Mouse (Mus musculus): Measurements from ENCODE around the gene Osbpl8.
"Not testable (repeated sequence)": the region's sequence is repeated elsewhere in the genome, so short reads cannot be mapped to it uniquely, and the experiment has no call there.

Gene Osbpl8

DNA sequence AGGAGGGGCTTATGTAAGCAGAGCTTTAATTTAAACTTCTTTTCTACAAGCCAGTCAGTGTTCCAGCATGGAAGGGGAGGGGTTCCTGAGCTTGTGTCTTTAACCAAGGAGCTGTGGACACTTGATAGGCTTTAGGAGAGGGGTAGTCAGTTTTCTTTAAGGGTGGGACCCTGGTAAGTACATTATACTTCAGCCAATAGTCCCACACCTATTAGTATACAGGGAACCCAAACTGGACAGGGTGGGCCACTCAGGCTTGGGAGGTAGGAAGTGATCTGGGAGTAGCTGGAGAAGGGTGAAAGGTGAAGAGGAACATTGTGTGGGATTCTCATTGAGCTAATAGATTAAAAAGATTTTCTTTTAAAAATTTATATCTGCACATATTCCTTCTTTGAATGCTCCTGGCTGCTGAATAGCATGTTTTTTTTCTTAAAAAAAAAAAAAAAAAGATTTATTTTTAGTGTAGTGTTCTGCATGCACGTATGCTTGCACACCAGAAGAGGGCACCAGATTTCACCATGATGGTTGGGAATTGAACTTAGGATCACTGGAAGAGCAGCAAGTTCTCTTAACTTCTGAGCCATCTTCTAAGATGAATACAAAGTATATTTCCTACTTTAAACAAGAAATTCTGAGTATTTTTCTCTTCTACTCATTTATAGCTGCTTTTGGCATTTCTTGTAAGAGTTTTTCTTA lies 21.2 kb downstream of the Osbpl8 start:
- no peak for DNase-seq (ENCODE audit: low read depth, low spot score)

DNA sequence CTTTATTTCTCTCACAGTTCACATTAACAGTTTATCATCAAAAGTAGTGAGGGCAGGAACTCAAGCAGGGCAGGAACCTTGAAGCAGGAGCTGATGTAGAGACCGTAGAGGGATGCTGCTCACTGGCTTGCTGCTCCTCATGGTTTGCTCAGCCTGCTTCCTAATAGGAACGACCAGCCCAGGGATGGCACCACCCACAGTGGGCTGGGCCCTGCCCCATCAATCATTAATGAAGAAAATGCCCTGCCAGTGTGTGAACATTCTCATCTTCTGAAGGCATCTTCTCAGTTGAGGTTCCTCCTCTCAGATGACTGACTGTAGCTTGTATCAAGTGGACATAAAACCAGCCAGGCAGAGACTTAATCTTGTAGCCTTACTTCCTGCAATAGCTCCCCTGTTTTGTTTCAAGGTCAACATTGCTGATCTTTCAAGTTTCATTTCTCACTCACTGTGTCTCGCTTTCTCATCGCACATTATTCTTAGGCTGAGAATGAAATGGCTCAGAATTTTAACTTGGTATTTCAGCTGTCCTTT lies 24.5 kb downstream of the Osbpl8 start:
- DNase-seq (ENCODE audit: low read depth, low spot score), result no peak

DNA sequence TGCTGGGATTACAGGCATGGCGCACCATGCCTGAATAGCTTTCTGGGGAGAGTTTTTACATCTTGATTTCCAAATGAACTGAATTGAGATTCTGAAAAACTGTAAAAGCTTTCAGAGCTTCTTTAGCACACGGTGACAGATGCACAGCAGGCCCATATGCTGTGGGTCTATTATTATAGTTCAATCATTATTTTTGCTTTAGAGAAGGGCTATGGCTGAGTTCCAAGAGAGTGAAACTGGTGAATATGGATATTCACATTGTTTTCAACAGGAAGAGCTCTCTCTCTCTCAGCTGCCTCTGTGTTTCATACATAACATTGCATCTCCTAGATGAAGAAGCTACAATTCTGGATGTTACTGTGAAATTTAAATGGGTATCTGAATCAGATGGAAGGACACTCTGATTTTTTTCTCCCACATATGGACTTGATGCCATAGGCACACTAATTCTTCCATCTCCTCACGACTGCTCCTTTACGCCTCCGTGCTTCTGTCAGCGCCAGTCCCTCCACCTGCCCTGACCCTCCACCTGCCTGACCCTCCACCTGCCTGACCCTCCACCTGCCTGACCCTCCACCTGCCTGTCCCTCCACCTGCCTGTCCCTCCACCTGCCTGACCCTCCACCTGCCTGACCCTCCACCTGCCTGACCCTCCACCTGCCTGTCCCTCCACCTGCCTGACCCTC lies 25.7 kb downstream of the Osbpl8 start:
- DNase-seq (ENCODE audit: low read depth, low spot score), result no peak

DNA sequence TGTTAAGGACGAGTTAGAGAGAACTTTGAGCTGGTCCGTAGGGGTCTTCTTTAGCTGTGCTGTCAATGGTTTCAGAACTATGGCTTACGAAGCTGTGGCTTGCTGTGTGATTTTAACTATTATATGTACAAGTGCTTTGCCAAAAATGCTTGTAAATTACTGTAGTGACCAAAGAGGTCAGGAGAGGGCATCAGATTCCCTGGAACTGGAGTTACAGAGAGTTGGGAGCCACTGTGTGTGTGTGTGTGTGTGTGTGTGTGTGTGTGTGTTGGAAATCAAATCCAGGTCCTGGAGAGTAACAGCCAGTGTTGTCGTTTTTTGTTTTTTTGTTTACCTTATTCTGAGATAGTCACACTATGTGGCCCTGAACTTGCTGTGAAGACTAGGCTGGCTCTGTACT lies 29.0 kb downstream of the Osbpl8 start:
- DNase-seq (ENCODE audit: low read depth, low spot score), result no peak

DNA sequence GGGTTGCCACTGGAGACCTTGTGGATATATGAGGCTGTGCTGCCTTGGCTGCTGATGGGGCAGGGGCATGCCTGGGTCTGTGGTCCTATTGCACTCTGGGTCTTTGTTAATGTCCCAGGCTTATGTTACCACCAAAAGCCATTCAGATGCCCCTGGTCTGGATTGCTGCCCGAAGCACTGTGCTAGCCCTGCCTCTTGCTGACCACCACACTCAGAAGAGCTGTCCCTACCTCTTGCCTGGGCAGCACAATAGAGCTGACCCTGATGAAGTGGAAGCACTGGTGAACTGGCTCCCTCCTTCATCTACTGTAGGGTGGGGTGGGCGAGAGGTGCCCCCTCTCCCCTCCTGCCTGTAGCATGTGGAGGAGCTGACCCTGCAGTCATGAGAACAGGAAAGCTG lies 31.6 kb downstream of the Osbpl8 start:
- DNase-seq (ENCODE audit: low read depth, low spot score), result no peak

DNA sequence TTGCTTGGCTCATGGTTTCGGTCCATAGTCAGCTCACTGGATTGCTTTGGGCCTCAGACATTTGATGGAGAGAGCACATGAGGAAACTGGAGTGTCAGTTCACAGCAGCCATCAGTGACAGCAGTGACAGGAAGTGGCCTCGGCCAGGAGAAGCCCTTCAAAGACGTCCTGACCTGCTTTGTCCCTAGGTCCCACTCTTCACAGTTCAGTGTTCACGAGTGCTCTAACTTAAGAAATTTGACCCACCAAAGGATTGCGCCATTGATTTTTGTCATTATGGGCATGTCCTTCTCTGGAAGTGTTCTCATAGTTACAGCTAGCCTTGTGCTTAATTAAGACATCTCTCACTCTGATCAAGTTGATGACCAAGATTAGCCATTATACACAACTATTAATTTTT lies 34.2 kb downstream of the Osbpl8 start:
- DNase-seq (ENCODE audit: low read depth, low spot score), result not testable (repeated sequence)

DNA sequence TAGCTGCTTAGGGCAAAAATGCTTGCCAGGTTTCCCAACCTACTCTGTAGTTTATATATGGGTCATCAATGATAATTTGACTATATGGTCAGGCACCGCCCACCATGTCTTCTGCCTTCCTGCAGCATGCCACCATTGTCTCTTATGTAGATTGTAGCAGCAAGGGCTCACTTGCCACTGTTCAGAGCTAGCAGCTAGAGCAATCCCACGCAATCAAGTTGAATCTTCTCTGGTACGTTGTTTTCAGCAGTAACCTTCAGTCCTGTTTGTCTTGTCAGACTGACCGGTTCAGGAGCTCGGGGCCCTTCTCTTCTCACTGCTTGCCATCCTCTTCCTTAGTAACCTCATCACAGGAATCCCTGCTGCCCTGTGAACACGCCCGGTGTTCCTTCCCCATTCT lies 36.6 kb downstream of the Osbpl8 start:
- DNase-seq (ENCODE audit: low read depth, low spot score), result no peak

DNA sequence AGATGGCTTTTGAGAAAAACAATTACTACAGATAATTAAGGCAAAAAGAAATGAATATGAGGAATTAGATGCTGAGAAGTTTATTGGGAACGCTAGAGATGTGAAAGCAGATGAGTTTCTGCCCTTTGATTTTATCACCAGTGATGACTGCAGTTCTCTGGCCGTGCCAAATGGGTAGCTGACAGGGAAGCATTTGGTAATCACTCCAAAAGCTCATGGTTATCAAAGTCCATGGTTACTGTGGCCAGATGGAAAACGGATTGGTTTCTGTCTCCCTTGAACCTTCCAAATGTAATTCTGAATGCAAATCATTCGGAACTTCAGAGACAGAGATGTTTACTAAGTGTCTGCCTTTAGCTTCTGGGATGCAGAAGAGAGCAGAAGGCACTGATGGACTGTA lies 37.1 kb downstream of the Osbpl8 start:
- no peak for DNase-seq (ENCODE audit: low read depth, low spot score)

DNA sequence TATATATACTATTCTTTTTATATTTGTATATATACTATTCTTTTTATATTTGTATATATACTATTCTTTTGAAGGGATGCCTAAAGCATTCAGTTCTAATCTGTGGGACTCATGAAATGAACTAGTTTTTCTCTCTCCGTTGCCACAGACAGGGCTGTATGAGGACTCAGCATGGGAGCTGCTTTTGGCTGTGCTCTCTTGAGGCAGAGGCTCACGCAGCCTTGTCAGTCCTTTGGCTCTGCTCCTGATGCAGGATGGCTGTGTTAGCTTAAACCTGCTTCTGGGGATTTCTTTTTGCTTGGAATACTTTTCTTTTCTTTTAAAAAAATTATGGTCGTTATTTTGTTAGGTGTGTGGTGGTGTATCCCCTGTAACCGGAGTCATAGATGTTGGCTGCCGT lies 39.5 kb downstream of the Osbpl8 start:
- DNase-seq (ENCODE audit: low read depth, low spot score), result no peak

DNA sequence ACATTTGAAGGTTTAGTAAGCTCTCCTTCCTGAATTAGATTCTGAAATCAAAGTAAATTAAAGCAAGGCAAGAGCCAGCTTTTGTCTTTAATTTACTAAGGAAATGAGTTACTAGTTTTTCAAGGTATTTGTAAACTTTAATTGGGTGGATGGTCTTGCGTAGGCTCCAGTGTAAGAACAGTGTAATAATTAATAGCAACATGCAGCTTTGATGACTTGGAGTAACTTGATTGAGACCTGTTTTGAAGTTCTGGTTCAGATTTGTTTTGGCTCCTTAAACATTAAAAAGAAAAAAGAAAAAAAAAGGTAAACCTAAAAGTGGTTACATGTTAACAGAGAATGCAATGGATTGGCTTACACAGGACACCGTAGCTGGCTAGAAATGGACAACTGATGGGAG lies 40.9 kb downstream of the Osbpl8 start:
- no peak for DNase-seq (ENCODE audit: low read depth, low spot score)

DNA sequence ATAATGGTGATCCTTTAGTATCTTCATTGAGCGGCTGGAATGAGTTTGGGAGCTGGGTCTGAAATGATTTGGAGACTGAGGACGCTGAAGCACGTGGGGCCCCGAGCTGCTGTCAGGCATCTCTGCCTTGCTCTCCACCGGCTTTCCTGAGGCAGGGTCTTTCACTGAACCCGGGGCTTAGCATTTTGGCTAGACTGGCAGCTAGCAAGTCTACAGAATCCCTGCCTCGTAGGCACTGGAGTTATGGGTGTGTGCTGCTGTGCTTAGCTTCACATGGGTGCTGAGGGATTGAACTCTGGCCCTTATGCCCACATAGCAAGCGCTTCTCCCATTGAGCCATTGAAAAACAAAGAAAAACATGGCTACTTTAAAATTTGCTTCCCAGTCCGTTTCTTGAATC lies 42.8 kb downstream of the Osbpl8 start:
- DNase-seq (ENCODE audit: low read depth, low spot score), result no peak

DNA sequence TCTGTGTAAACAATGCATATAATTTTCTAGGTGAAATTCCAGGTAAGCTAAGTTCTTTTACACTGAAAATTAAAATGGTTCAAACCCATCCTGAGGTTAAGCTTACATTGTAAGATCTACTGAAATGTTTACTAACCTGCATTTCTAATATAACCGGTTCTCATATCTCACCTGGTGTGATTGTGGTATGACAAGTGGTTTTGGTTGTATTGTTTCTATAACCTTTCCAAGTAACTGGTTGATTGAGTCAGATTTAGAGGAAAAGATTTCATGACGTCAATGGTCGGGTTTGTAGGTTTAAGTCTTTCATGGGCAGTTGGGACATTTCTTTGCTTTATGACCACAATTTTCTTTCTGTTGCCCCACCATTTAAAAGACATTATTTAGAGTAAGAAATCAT lies 49.5 kb downstream of the Osbpl8 start:
- DNase-seq (ENCODE audit: low read depth, low spot score), result no peak

DNA sequence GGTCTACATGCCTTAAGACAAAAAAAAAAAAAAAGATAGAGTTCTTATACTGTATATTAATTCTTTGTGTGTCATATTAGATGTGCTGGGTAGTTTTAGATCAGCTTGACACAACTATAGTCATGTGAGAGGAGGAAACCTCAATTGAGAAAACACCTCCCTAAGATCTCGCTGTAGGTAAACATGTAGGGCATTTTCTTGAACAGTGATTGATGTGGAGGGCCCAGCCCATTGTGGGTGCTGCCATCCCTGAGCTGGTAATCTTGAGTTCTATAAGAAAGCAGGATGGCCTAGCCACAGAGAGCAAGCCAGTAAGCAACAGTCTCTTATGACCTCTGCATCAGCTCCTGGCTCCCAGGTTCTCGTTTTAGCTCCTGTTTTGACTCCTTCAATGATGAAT lies 50.1 kb downstream of the Osbpl8 start:
- no peak for DNase-seq (ENCODE audit: low read depth, low spot score)

DNA sequence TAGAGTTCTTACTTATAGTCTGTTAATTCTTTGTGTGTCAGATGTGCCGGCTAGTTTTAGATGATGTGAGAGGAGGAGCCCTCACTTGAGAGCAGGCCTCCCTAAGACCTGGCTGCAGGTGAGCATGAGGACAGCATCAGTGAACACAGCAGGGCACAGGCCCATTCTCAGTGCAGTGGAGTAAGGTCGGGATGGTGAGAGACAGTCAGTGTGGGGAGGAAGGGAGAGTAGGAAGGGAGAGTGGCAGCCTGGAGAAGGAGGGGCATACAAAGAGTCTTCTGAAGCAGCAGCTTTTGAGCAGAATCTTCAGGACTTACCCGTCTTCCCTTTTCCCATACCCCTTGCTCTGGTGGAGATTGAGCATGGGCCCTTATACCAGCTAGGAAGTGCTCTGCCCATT lies 51.0 kb downstream of the Osbpl8 start:
- DNase-seq (ENCODE audit: low read depth, low spot score), result no peak

DNA sequence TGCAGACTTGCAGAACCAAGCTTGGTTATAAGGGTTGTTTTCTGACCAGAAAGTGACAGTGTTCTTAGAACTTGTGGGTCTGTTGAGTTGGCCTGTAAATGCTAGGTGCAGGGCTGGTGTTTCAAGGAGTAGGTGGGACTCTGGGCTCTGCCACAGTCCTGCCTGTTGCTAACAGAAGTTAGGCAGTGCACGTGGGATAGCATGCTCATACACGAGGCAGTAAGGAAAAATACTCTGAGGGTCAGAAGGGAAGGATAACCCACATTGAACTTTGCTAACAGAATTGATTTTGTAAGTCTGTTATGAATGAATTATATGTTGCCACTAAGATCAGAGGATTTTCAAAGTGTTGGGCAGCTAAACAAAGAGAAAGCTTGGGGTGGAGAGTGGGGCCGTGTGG lies 51.6 kb downstream of the Osbpl8 start:
- DNase-seq (ENCODE audit: low read depth, low spot score), result no peak

DNA sequence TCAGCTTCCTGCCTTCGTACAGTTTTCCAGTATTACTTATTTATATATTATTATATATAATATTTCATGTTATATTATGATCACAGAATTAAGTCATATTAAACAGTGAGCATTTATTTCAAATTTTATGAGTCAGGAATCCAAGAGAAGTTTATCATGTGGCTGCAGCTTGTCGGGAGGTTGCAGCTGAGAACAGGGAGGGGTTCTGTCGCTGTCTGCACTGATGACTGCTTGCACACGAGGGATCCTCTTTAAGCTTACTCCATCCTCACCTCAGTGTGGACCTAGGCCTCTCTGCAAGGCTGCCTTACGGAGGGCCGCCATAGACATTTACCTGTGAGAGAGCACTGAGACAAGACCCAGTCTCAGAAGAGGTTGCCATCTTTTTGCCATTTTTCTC lies 58.0 kb downstream of the Osbpl8 start:
- DNase-seq (ENCODE audit: low read depth, low spot score), result no peak

DNA sequence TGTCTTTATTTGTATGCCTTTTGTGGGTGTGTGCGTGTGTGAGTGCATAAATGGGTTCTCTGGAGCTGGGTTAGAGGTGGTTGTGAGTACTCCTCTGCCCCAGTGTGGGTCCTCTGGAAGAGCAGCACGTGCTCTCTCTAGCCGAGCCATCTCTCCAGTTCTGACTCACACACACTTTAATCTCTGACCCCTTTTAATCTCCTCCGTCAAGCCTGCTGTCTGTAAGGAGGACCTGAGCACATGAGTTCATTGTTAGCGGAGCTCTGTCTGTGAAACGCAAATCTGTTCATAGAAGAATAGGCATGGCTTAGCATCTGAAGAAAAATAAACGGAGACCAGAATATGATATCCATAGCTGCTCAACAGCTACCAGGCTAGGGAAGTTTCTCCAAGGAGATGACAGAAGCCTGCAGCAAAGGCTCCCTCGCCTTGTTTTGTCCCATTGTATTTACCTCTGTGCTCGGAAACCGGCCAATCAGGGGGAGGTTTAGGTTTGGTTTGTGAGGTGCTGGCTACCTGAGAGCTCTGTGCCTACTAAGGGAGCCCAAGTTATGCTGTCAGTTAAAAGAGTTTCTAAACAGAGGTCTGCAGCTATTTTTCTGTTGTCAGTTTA lies 58.8 kb downstream of the Osbpl8 start:
- DNase-seq (ENCODE audit: low read depth, low spot score), result no peak

DNA sequence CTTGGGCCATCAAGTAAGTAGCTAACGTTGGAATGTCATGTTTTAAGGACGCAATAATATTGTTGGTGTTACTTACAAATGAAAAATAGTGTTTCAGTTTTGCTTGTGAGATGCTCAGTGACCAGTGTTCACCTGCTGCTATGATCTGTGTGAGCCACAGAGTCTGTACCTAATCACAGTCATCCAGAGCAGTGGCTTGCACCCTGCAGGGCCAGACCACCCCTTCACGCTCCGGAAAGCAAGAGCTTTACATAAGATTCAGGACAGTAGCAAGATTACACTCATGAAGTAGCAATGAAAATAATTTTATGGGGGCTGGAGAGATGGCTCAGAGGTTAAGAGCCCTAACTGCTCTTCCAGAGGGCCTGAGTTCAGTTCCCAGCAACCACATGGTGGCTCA lies 60.1 kb downstream of the Osbpl8 start:
- DNase-seq (ENCODE audit: low read depth, low spot score), result no peak

DNA sequence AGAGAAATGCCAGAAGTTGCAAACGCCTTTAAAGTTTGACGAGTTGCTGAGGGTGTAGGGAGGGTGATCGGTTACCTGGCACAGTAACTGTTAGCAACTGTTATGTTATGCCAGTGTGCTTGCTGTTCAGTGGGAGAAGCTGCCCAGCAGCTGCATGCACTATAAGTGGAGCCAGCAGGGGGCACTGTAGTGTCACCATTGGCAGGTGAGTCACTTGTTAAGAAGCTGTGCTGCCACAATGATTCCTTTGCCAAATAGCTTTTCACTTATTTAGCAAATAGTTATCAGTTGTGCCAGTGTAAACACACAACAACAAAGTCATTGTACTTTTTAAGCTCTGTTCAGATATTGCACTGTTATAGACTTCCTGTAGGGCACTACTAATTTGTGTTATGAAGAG lies 62.0 kb downstream of the Osbpl8 start:
- DNase-seq (ENCODE audit: low read depth, low spot score), result peak; percentile 85

DNA sequence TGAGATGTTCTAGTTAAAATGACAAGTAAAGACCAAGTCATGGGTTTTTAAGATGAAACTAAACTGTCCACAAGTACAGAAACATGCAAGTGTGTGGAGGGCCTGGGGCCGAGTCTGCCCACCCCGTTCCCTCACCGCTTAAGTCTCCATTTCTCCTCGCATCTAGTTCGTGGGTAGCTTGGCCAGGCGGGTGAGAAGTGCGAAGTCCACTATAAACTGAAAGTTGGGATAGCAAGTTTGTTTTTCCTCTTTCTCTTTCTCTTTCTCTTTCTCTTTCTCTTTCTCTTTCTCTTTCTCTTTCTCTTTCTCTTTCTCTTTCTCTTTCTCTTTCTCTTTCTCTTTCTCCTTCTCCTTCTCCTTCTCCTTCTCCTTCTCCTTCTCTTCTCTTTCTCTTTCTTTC lies 67.7 kb downstream of the Osbpl8 start:
- not testable (repeated sequence) for DNase-seq (ENCODE audit: low read depth, low spot score)

DNA sequence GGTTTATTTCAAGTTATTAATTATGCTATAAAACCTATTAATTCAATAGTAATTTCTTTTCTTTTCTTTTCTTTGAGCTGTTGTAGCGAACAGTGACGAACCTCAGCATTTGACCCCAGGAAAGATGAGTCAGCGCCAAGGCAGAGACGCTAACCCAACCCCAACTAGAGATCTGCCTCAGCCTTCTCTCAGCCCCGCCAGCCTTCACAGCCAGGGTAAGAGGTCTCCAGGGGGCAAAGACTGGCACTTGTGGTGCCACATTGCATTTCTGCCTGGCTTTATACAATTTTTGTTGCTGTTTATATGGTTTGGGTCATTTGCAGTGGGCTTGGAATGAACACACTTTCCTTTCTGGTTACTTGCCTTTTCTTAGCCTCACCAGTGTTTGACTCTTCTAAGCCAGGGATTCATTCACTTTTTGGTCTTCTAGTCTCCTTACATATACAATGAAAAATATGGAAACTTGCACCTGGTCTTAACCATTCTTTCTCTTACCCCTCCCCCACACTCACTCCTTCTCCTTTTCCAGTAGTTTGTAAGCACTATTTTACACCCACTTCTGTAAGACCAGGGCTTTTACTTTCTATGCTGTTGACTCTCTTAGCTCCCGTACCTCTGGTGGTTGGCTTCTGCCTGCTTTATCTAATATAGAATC lies 69.1 kb downstream of the Osbpl8 start:
- DNase-seq (ENCODE audit: low read depth, low spot score), result no peak

All from ES-CJ7 (cell line).